Mouse (Mus musculus): ENCODE measurements around the gene Eme2. TPM values are rescaled to one million over a fixed set of nuclear protein-coding genes. Genes with fewer than 3 reads are reported as not detected.
"Not testable (repeated sequence)": the region's sequence is repeated elsewhere in the genome, so short reads cannot be mapped to it uniquely, and the experiment has no call there.

Eme2 gene
- 10 to 100 TPM; 12.8 to 26.0 TPM for polyA plus RNA-seq (2017; shearing (Covaris generic))

DNA sequence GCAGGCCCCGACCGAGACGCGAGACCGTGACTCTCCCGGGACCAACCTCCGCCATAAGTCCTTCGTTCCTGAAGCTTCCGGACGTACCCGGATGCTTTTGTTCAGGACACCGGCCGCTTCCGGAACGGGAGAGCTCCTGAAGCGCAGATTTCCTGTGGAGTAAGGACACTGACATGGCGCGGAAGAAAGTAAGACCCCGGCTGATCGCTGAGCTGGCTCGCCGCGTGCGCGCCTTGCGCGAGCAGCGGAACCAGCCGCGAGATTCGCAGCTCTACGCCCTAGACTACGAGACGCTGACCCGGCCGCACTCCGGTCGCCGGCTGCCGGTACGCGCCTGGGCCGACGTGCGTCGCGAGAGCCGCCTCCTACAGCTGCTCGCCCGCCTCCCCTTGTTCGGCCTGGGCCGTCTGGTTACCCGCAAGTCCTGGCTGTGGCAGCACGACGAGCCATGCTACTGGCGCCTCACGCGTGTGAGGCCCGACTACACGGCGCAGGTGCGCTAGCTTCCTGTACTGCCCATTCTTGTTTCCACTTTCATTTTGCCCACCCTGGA is at the start of gene Eme2, which contains the start of gene Mrps34:
TSS of gene Eme2 (minus strand) at position 93 of the 553 bp plus-strand sequence.
TSS of gene Mrps34 (plus strand) at position 122 of the 553 bp plus-strand sequence.
- ATAC-seq: peak; percentile 81

DNA sequence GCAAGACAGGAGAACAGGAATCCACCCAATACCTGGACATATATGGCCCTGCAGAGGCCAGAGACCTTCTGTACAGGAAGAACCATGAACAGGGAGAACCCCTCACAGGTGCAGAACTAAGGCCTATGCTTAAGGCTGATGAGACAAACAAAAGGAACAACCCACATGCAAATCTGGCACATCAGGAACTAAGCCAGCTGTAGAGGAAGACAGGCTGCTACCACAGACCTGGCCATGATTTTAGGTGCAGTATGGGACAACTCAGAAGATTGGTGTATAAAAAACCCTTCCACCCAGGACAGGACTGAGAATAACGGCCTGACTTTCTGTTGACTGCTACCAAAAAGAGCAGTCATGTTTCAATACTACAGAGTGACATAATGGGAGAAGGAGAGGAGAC is 48.7 kb upstream of the Eme2 start:
- ATAC-seq: not testable (repeated sequence)

DNA sequence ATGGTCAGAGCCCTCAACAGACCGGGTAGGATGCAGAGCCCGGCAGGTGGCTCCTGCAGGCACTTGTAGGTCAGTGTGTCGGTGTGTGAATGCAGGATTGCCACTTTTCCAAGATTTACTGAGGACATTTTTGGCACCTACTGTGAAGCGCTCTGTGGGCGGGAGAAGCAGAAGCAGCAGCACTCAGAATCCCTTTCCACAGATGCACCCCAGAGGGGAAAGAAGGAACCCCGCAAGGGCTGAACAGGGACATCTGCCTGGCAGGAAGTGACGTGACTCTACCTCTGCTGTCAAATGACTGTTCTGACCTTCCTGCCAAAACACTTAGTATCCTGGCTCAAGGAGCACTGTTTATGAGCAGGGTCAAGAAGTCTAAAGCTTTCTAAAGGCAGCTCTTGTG is 48.1 kb upstream of the Eme2 start:
- no peak for ATAC-seq

DNA sequence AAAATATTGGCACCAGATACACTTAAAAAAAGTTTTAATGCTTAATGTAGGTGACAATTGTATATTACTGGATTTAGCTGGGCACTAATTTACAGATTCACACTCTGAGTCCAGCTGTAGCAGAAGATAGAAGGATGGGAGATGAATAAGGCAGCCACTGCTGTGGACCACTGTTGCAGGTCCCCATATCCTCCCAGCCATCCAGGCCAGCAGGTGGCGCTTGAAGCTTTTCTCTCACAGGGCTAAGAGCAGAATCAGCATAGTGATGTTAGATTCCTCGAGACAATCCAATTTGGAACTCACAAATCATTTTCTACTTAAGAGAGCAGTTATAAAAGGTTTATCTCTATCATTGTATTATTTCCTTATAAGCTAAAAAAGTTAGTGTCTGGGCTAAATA is 47.6 kb upstream of the Eme2 start:
- not testable (repeated sequence) for ATAC-seq

DNA sequence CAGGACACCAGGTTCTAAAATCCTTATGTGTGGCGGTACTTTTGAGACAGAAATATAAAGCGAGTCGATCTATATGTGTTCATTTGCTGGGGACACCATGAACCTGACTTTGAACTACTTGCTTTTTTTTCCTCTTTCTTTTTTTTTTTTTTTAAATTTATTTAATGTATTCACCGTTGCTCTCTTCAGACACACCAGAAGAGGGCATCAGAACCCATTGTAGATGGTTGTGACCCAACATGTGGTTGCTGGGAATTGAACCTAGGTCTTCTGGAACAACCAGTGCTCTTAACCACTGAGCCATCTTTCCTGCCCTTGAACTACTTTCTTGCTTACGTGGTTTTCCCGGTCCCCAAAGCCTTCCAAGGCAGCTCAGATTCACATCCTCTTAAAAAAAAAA is 42.4 kb upstream of the Eme2 start:
- ATAC-seq: no peak

DNA sequence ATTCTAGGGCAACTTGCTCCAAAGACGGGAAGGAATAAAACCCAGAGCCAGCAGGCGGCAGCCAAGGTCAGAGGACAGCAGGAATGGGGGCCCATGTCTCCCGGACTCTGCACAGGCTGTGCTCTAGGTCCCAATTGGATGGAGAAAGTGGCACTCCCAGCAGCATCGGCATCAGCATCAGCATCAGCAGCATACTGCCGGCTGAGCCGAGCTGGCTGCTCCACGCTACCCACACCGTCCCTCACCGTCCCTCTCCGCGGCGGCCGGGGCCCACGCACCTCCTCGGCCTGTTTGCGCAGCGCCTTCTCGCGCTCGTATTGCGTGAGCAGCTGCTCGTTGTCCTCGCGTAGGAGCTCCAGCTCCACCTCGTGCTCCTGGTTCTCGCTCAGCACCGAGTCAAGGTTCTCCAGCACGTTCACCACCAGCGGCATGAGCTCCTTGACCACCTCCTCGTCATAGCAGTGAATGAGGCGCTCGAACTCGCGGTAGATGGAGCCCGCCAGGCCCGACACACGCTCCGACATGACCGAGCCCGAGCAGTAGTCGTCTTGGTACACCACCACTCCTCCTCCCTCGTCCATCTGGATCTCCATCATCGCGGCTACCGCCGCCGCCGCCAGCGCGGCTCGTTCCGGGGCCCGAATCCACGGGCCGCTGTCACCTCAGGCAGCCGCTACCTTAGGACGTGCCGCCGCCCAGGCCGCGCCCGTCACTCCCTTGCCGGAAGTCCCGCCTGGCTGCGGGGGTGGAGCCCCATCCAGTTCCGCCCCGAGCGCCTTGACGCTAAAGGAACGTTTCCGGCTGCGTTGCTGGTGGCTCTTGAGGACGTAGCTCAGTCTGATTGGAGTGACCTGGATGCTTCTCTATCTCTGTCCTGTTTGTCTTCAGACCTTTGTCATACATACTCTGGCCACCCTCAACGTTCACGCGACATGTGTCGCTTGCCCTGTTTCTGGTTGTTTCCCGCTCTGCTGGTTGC is 41.7 kb upstream of the Eme2 start, which contains the start of gene Mapk8ip3:
TSS of gene Mapk8ip3 (minus strand) at position 719 of the 979 bp plus-strand sequence.
- peak; percentile 97 for ATAC-seq

DNA sequence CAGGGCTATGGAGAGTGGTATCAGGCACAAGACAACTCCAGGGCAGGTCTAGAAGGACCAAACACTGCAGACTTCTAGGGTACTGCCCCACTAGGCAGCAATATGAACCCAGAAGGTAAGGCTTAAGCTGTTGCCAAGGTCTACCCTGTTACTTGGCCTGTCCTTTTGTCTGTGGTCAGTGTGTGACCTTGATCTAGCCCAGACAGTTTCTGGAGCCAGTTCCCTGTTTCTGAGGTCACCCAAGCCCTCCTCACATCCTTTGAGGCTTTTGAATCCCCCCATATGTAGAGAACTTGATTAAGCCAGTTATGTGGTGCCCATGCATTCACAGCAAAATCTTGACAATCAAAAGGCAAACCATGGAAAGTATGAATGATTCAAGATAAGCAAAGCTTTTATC is 40.8 kb upstream of the Eme2 start:
- ATAC-seq: no peak

DNA sequence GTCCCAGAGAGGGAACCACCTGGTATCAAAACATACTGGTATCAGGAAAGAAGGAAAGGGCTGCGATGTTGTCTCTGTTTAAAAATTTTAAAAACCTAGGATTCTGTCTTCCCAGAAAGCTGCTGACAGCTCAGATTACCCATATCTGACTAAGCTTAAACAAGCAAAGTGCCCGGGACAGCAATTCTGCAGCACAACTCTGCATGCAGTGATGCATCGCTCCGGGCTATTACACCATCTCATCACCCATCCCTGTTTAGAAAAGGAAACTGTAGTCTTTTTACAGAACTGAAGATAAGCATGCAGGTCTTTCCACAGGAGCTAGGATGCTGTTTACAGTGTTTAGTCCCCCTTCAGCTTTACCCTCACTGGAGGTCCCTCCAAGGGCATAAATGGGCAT is 40.0 kb upstream of the Eme2 start:
- ATAC-seq: no peak

DNA sequence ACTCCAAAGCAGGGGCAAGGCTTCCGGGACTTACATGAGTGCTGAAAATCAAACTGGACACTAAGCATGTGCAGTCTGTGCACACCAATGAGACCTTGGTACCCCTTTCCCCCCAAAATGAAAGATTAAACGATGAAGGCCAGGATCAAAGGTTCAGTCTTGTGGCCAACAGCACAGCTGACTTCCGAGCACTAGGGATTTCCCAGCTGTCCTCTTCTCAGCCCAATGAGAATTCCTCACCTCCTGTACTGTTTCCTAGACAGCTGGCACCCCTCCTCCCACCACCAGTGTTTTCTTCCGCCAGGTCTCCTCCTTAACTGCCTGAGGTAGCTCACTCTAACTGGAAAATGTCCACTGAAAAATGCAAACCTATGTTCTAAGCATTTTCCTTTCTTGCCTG is 38.3 kb upstream of the Eme2 start:
- no peak for ATAC-seq

DNA sequence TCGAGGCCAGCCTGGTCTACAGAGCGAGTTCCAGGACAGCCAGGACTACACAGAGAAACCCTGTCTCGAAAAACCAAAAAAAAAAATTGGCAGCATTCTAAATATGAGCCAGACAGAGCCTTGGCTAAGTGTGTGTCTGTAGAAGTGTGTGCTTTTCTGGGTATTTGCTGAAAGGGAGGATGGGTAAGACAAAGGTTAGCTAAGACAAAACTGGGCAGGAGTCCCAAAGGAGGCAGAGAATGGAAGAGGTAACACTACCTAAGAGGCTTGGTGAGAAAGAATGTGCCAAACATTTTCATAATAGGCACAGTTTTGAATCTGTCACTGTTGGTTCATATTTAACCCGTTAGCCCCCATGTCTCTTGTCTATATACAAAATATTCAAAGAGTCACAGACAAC is 37.5 kb upstream of the Eme2 start:
- ATAC-seq: no peak

DNA sequence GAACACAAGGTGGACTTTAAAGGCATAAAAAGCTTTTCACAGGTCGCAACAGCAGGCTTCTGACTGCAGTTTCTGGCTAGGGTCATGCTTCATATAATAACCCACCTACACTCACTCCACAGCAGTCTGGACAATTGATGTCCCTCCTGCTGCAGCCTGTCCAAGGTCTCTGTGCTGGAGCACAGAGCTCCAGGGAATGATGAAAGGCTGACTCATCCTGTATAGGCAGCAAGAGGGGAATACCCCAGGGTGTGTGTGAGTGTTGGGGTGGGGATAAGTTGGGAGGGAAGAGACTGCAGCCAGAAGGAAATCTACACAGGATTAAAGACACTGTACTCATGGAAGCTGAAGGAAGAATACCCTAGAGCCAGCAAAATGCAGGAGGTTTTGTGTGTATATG is 34.6 kb upstream of the Eme2 start:
- no peak for ATAC-seq

DNA sequence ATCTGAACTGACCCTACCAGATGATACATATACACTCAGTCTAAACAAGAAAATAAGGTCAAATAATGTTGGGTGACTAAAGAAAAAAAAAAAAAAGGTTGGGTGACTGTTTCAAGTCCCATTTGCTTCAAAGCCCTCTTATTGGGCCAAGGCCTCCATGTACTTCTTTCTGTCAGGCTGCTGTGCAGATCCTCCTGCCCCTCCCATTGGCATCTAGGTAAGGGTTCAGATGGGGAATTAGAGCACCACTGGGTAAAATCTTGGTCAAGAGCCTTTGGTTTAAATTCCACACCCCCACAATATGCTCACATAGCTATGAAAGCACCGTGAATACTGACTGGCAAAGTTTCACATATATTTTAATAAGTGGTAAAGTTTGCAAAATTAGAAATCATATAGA is 28.4 kb upstream of the Eme2 start:
- ATAC-seq: no peak

DNA sequence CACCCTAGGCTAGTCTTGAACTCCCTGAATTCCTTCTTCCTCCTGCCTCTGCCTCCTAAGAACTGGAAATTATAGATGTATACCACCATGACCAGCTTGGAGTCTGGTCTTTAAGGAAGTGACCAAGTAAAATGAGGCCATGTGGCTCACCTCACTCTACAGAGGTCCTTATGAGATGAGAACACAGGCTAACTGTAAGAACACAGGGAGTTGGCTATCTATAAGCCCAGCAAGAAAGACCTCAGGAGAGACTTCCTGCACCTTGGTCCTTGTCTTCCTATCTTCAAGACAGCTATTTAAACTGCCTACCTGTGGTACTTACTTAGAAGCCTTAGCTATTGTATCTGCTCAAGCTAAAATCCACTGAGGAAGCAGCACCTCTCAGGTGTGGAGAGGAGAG is 19.1 kb upstream of the Eme2 start:
- no peak for ATAC-seq

DNA sequence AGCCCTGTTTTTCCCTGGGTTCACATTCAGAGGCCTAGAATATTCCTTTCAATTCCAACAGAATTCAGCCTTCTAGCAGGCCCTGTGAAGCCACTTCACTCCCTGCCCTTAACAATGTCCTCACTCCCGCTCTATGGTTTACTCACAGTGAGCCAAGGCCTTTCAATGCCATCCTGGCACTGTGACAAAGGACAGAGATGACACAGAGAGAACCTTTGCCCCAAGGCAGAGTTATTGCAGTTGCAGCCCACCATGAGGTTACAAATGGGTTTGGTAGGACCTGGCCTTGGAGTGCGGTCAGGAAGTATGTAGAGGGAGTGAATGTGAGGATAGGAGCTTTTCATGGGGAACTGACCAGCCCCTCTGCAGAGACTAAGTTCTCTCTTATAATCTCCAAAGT is 12.7 kb upstream of the Eme2 start:
- ATAC-seq: no peak

DNA sequence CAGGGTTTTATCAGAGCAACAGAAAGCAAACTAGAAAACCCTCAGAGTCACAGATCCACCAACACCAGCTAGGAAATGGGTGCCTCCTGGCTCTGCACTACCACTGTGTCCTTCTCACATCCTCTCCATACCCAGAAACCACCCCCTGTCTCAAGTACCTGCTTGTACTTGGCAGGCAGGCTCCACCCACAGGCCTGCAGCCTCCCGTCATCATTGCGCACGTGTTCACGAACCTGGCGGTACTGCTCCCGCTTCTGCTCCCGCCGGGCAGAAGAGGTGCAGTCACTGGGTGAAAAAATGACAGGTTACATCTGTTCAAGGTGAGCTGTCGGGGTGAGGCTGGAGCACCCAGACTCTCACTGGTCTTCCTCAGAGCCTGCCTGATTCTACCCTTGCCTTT is 8.9 kb upstream of the Eme2 start:
- no peak for ATAC-seq

DNA sequence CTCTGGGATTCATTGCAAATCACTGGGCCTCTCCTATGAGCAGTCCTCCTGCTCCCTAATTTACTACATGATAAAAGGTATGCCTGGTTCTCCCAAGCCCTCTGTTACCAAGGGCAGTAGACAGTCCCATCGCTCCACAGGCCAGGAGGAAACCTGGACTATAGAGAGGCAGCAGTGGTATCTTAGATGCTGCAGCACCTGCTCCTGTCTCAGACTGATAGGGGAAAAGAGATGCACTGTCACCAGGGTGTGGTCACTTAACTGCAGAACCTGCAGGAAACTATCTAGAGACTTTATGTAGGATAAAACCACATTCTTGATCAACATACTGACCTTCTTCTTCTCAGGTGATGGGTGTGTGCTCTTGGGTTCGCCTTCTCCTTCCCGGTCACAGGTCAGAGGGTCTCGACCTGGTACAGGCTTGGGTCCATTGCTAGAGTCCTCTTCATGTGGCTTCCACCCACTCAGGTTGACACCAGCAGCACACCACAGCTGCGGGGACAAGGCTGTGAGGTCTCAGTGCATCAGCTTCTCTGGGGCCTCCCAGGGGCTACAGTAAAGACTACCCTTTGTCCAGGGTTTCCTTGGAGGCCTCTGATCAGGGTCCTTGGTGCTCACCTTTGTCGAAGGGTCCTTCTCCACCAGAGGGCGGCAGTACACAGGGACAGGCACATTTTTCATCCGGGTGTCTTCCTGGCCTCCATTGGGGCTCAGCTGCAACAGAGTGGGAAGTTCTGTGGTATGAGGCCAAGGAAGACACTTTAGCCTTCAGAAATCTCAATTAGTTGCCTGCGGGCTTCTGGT is 8.0 kb upstream of the Eme2 start:
- ATAC-seq: no peak

DNA sequence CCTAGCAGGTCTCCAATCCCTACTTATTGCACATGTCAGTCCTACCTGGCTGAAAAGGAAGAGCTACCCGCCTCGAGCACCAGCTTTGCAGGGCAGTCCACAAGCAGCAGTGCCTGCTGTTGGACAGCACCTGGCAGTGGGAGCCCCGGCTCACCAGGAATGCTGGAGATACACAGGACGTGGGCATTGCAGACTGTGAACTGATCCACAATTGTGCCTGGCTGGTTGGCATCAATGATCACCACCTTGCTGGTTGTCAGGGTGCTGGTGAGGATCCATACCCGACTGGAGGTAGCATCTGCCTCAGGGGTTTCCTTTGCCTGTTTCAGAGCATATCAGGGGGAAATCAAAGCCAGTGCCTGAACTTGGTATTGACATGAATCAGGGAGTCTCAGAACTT is 7.2 kb upstream of the Eme2 start:
- ATAC-seq: no peak

DNA sequence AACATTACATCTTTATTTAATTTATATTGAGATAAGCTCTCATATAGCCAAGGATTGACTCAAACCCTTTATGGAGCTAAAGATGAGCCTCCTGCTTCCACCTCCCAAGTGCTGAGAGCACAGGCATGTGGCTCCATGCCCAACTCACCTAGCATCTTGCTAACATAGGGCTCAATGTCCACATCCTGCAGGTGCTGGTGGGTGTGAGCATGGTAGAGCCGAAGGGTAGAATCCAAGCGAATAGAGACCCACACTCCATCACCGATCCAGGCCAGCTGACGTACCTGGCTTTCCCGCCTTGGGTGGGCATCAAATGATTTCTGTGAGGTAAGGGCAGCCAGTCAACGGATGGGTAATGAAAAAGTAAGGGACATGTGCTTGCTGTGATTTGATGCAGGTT is 5.1 kb upstream of the Eme2 start:
- no peak for ATAC-seq

DNA sequence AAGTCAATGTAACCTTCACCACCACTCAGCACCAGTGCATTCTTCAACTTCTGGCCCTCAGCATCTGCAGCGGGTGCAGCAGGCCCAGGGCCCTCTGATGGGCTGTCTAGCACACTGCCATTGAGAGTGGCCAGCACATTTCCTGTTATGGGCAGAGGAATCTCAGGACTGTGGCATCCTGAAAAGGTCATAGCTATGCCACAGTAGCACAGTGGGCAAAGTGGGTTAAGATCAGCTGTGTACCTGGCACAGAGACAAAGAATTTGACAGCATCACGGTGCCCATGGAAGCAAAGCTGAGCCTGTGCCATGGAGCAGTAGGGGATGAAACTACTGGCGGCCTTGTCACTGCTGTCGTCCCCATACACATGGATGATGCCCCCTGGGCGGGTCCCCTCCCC is 4.3 kb upstream of the Eme2 start:
- ATAC-seq: no peak

DNA sequence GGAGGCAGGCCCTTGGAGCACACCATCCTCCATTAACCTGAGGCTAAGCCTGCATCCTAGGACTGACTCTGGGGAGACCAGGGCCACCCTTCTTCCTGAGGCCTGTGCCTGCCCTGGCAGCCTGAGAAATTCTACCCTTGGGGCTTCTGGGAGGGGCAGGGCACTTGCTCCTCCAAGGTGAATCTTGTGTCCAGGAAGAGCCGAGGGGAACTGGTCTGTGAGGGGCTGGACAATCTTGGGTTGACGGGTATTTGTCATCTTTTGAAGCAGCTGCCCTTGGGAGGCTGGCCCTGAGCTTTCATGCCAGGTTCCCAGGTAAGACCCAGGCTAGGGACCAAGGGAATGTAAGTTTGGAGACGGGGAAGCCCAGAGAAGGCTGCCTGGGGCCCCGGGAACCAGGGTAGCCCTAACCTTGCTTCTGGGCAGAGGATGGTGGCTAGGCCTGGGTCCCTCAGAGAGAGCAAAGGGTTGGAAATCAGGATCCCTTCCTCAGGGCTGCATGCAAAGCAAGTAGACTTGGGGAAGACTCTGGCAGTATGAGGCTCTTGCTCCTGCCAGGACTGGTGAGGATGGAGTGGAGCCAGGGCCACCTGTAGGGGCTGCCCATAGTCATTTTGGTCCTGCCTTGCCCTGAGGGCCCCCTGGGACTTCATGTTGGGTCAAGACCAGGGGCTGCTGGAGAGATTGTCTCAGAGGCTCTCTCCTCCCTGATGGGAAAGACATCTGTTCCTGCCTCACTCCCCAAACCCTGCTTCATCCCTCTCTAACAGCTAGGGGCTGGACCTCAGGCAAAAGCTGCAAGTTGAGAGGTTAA is 3.4 kb upstream of the Eme2 start:
- no peak for ATAC-seq

DNA sequence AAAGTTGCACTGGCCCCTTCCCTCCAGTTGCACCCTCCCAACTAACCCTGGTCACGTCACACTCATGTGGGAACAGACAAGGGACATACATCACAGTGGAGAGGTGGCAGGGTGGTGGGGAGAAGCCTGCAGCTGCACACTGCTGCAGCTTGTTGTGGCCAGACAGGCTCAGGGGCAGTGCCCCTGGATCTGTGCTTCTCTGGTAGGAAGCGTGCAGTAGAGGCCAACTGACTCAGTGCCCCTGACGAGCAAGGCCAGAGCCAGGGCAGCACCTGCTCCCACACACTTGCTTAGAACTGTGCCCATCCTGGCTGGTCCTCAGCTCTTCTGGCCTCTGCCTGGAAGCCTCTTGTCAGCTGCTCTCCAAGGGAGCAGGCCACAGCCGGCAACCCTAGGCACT is 2.7 kb upstream of the Eme2 start:
- no peak for ATAC-seq

DNA sequence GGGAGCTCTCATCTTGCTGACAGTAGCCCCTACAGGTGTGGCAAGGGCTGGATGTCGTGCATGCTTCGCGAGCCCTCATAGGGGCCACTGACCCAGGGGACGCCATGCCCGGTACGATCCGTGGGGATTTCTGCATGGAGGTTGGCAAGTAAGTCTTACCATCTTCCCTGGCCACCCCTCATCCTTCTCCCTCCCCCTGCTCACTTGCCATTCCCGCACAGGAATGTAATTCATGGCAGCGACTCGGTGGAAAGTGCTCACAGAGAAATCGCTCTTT is 2.0 kb upstream of the Eme2 start:
- ATAC-seq: no peak
